Mouse (Mus musculus) midbrain, embryonic 12.5 days (tissue): Measurements from ENCODE around the gene Inpp5a. TPM values are rescaled to one million over a fixed set of nuclear protein-coding genes. Genes with fewer than 3 reads are reported as not detected.

ENCODE experiments used
- ATAC-seq: fragments of 200-750 bp; cut with Nextera tagmentation; 2 replicates; pipeline ENCODE4 v1.8.0; 2017; ENCODE audit warnings: low read depth, moderate TSS enrichment, moderate library complexity; ENCODE audit not compliant: low FRiP score
- H3K27ac ChIP-seq: fragments of 300-500 bp; sonication (generic); replicated peaks from 2 replicates; pipeline ENCODE4 v1.5.1; 2016; ENCODE audit warnings: mild to moderate bottlenecking
- H3K27me3 ChIP-seq: fragments of 300-500 bp; sonication (generic); 2 replicates; pipeline ENCODE4 v1.6.1; 2016; ENCODE audit warnings: mild to moderate bottlenecking
- H3K36me3 ChIP-seq: fragments of 300-500 bp; sonication (generic); 2 replicates; pipeline ENCODE4 v1.6.1; 2016
- H3K4me1 ChIP-seq: fragments of 300-500 bp; sonication (generic); 2 replicates; pipeline ENCODE4 v1.6.1; 2016
- H3K4me2 ChIP-seq: fragments of 300-500 bp; sonication (generic); replicated peaks from 2 replicates; pipeline ENCODE4 v1.6.1; 2016; ENCODE audit warnings: mild to moderate bottlenecking, moderate library complexity
- H3K4me3 ChIP-seq: fragments of 300-500 bp; sonication (generic); 2 replicates; pipeline ENCODE4 v1.5.1; 2016; ENCODE audit warnings: mild to moderate bottlenecking
- H3K9ac ChIP-seq: fragments of 300-500 bp; sonication (generic); replicated peaks from 2 replicates; pipeline ENCODE4 v1.6.1; 2016; ENCODE audit warnings: mild to moderate bottlenecking, moderate library complexity
- H3K9me3 ChIP-seq: fragments of 300-500 bp; sonication (generic); 2 replicates; pipeline ENCODE4 v1.6.1; 2016; ENCODE audit warnings: mild to moderate bottlenecking
- WGBS: fragments of 180-500 bp; shearing (Covaris S2); methylation state at CpG from one replicate; pipeline ENCODE4 v1.1.7; 2016; 5-methylcytosine and 5-hydroxymethylcytosine counted together
- polyA plus RNA-seq: library from polyadenylated mRNA; unstranded; fragments of >200 nt; fragmentation: Nextera tagmentation; extraction: Ambion mirVana; gene quantifications from 2 replicates; pipeline ENCODE4 v1.2.1, GENCODE M21; 2016

The Inpp5a gene
- polyA plus RNA-seq, 1 experiment from 2014 or later, result 24.8 TPM

- H3K9me3 ChIP-seq, result no peaks in the 10 kb centered on the region
- H3K4me3 ChIP-seq, result no peak overlapping the region
- ATAC-seq, result no peak
- no peak overlapping the region for H3K27ac ChIP-seq
- no peak overlapping the region for H3K4me2 ChIP-seq
- H3K4me1 ChIP-seq, result no peaks in the 10 kb centered on the region
- WGBS, result 87% methylated on average over 1 of the region's 1 CpGs
- H3K9ac ChIP-seq, result no peak overlapping the region
- no peaks in the 10 kb centered on the region for H3K27me3 ChIP-seq
- H3K36me3 ChIP-seq, result no peaks in the 10 kb centered on the region
Measured at GRCm38 (mm10) chr7:139453198-139453597, 64.3 kb downstream of the Inpp5a start.

GRCm38 (mm10) chr7:139454285-139454684 is 65.4 kb downstream of the Inpp5a start:
- H3K4me1 ChIP-seq, result no peaks in the 10 kb centered on the region
- H3K27ac ChIP-seq, result no peak overlapping the region
- H3K4me2 ChIP-seq, result no peak overlapping the region
- no peaks in the 10 kb centered on the region for H3K9me3 ChIP-seq
- WGBS, result 73% methylated on average over 3 of the region's 3 CpGs
- no peak overlapping the region for H3K9ac ChIP-seq
- H3K4me3 ChIP-seq, result no peak overlapping the region
- H3K36me3 ChIP-seq, result no peaks in the 10 kb centered on the region
- H3K27me3 ChIP-seq, result no peaks in the 10 kb centered on the region
- ATAC-seq, result no peak

GRCm38 (mm10) chr7:139456759-139457158 is 67.8 kb downstream of the Inpp5a start:
- Histone ChIP-seq H3K4me1 (no peaks in the 10 kb centered on the region), H3K9ac (no peak overlapping the region), H3K9me3 (no peaks in the 10 kb centered on the region), H3K4me2 (no peak overlapping the region), H3K36me3 (no peaks in the 10 kb centered on the region), H3K27me3 (no peaks in the 10 kb centered on the region), H3K27ac (no peak overlapping the region), H3K4me3 (no peak overlapping the region)
- ATAC-seq, result no peak
- WGBS, result 74% methylated on average over 6 of the region's 6 CpGs

GRCm38 (mm10) chr7:139461344-139461743 is 72.4 kb downstream of the Inpp5a start:
- no peaks in the 10 kb centered on the region for H3K27me3 ChIP-seq
- H3K9ac ChIP-seq, result no peak overlapping the region
- H3K36me3 ChIP-seq, result no peaks in the 10 kb centered on the region
- 96% methylated on average over 12 of the region's 12 CpGs for WGBS
- no peak for ATAC-seq
- H3K9me3 ChIP-seq, result no peaks in the 10 kb centered on the region
- H3K4me1 ChIP-seq, result no peaks in the 10 kb centered on the region
- H3K27ac ChIP-seq, result no peak overlapping the region
- no peak overlapping the region for H3K4me3 ChIP-seq
- H3K4me2 ChIP-seq, result no peak overlapping the region

- ATAC-seq, result no peak
- 79% methylated on average over 10 of the region's 10 CpGs for WGBS
- Histone ChIP-seq H3K36me3 (no peaks in the 10 kb centered on the region), H3K4me1 (no peaks in the 10 kb centered on the region), H3K9me3 (no peaks in the 10 kb centered on the region), H3K9ac (no peak overlapping the region), H3K27ac (no peak overlapping the region), H3K27me3 (no peaks in the 10 kb centered on the region), H3K4me3 (no peak overlapping the region), H3K4me2 (no peak overlapping the region)
Measured at GRCm38 (mm10) chr7:139462142-139462541, 73.2 kb downstream of the Inpp5a start.

GRCm38 (mm10) chr7:139465538-139465937 is 76.6 kb downstream of the Inpp5a start:
- ATAC-seq, result no peak
- Histone ChIP-seq H3K9me3 (no peaks in the 10 kb centered on the region), H3K27me3 (no peaks in the 10 kb centered on the region), H3K36me3 (no peaks in the 10 kb centered on the region), H3K27ac (no peak overlapping the region), H3K4me3 (no peak overlapping the region), H3K4me2 (no peak overlapping the region), H3K9ac (no peak overlapping the region), H3K4me1 (0 out of 2 replicates have a peak, but pooled peaks cover 12% of the 10 kb centered on the region)
- 91% methylated on average over 4 of the region's 4 CpGs for WGBS

- Histone ChIP-seq H3K4me3 (no peak overlapping the region), H3K36me3 (no peaks in the 10 kb centered on the region), H3K4me1 (0 out of 2 replicates have a peak, but pooled peaks cover 12% of the 10 kb centered on the region), H3K27ac (no peak overlapping the region), H3K9me3 (no peaks in the 10 kb centered on the region), H3K27me3 (no peaks in the 10 kb centered on the region), H3K9ac (no peak overlapping the region; the same call in 1 of the 2 replicates), H3K4me2 (no peak overlapping the region)
- no peak for ATAC-seq
- 71% methylated on average over 6 of the region's 7 CpGs for WGBS
Measured at GRCm38 (mm10) chr7:139466484-139467176, 77.7 kb downstream of the Inpp5a start.

- Histone ChIP-seq H3K4me1 (0 out of 2 replicates have a peak, but pooled peaks cover 12% of the 10 kb centered on the region), H3K9me3 (no peaks in the 10 kb centered on the region), H3K27me3 (no peaks in the 10 kb centered on the region), H3K9ac (no peak overlapping the region), H3K4me3 (no peak overlapping the region), H3K36me3 (no peaks in the 10 kb centered on the region), H3K4me2 (no peak overlapping the region), H3K27ac (no peak overlapping the region)
- WGBS, result 80% methylated on average over 10 of the region's 10 CpGs
- ATAC-seq, result no peak
Measured at GRCm38 (mm10) chr7:139467177-139467895, 78.4 kb downstream of the Inpp5a start.

GRCm38 (mm10) chr7:139467896-139468279 is 79.0 kb downstream of the Inpp5a start:
- no peak overlapping the region for H3K4me2 ChIP-seq
- no peak overlapping the region for H3K9ac ChIP-seq
- ATAC-seq, result no peak
- no peaks in the 10 kb centered on the region for H3K27me3 ChIP-seq
- 0 out of 2 replicates have a peak, but pooled peaks cover 12% of the 10 kb centered on the region for H3K4me1 ChIP-seq
- H3K4me3 ChIP-seq, result no peak overlapping the region
- WGBS, result 67% methylated on average over 4 of the region's 4 CpGs
- H3K27ac ChIP-seq, result no peak overlapping the region
- H3K9me3 ChIP-seq, result no peaks in the 10 kb centered on the region
- H3K36me3 ChIP-seq, result no peaks in the 10 kb centered on the region

GRCm38 (mm10) chr7:139468440-139468839 is 79.5 kb downstream of the Inpp5a start:
- H3K27ac ChIP-seq, result no peak overlapping the region
- H3K27me3 ChIP-seq, result no peaks in the 10 kb centered on the region
- no peaks in the 10 kb centered on the region for H3K36me3 ChIP-seq
- ATAC-seq, result no peak
- H3K9me3 ChIP-seq, result no peaks in the 10 kb centered on the region
- H3K4me2 ChIP-seq, result no peak overlapping the region
- H3K9ac ChIP-seq, result no peak overlapping the region
- 0 out of 2 replicates have a peak, but pooled peaks cover 12% of the 10 kb centered on the region for H3K4me1 ChIP-seq
- H3K4me3 ChIP-seq, result no peak overlapping the region
- 73% methylated on average over 2 of the region's 2 CpGs for WGBS

GRCm38 (mm10) chr7:139469457-139469856 is 80.5 kb downstream of the Inpp5a start:
- Histone ChIP-seq H3K36me3 (no peaks in the 10 kb centered on the region), H3K27me3 (no peaks in the 10 kb centered on the region), H3K9me3 (no peaks in the 10 kb centered on the region), H3K4me2 (no peak overlapping the region), H3K4me1 (0 out of 2 replicates have a peak, but pooled peaks cover 12% of the 10 kb centered on the region), H3K27ac (no peak overlapping the region), H3K4me3 (no peak overlapping the region), H3K9ac (no peak overlapping the region)
- no peak for ATAC-seq
- WGBS, result 92% methylated on average over 4 of the region's 4 CpGs

- Histone ChIP-seq H3K27ac (no peak overlapping the region), H3K4me2 (no peak overlapping the region), H3K36me3 (no peaks in the 10 kb centered on the region), H3K4me3 (no peak overlapping the region), H3K9me3 (no peaks in the 10 kb centered on the region), H3K27me3 (no peaks in the 10 kb centered on the region), H3K9ac (no peak overlapping the region), H3K4me1 (0 out of 2 replicates have a peak, but pooled peaks cover 12% of the 10 kb centered on the region)
- 92% methylated on average over 2 of the region's 2 CpGs for WGBS
- ATAC-seq, result no peak
Measured at GRCm38 (mm10) chr7:139470481-139470880, 81.6 kb downstream of the Inpp5a start.
